Mouse (Mus musculus) T-helper 1 cell (primary cell): Measurements from ENCODE around the gene Bicc1.

Experiments used
- in situ Hi-C: fragments of 300-600 bp; cut with MboI, MseI; formaldehyde crosslinking; loops from one replicate; pipeline ENCODE4 v1.15.1; 2025; ENCODE audit warnings: high pct_unique_total_duplicates

Bicc1 gene

DNA sequence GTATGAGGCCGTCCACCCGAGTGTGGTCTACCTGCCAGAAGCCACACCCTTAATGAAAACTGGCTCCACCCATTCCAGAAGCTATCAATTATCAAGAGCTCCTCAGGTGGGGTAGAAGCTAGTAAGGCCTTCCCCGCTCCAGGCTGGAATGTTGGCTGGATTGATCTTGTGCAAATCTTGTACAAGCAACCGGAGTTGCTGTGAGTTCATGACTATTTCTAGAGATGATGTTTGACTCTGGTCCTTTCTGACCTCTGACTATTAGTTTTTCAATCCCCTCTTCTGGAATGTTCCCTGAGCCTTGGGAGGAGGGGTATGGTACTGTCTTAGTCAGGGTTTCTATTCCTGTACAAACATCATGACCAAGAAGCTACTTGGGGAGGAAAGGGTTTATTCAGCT lies 157.3 kb downstream of the Bicc1 start:
- in situ Hi-C loops: no loop called here

DNA sequence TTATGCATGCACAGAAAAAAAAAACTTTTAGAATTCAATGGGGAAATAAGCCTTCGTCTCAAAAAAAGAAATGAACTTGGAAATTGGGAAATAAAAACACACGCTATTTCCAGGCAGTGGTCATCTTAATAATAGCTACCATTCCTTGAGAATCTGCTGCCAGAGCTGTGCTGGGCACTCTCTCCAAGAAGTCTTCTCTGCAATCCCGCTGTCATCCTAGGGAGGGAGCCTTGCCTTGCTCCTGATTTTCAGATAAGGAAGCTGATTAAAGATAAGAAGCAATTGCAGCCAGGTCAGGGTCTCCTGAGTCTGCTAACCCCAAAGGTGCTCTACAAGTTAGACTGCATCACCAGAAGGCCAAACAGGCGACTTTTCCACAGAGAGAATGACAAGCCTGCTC lies 161.4 kb downstream of the Bicc1 start:
- in situ Hi-C loops: no loop called here

DNA sequence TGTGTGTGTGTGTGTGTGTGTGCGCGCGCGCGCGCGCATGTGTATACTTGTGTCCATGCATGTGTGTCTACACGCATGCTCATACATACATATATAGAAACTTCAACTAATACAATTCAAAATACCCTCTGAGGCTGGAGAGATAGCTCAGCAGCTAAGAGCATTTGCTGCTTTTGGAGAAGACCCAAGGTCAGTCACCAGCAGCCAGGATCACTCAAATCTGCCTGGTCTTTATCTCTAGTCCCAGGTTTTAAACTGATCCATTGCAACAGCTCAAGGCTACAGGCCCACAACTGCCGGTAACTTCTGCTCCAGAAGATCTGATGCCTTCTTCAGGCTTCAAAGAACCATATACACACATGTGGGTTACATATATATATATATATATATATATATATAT lies 163.4 kb downstream of the Bicc1 start:
- in situ Hi-C loops: no loop called here

DNA sequence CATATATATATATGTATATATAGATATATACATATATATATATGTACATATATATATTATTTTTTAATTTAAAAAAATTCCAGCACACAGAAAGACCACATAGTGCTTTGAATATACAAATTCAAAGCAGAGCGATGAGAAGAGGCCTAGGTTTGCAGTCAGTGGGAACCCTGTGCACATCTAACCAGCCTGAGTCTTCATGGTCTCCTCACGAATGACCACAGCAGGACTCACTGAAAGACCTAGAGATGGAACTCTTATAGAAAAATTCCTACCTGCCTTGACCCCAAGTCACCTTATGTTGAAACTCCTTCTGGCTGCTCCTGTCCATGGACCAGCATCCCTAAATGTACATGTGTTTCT lies 165.4 kb downstream of the Bicc1 start:
- in situ Hi-C loops: no loop called here

DNA sequence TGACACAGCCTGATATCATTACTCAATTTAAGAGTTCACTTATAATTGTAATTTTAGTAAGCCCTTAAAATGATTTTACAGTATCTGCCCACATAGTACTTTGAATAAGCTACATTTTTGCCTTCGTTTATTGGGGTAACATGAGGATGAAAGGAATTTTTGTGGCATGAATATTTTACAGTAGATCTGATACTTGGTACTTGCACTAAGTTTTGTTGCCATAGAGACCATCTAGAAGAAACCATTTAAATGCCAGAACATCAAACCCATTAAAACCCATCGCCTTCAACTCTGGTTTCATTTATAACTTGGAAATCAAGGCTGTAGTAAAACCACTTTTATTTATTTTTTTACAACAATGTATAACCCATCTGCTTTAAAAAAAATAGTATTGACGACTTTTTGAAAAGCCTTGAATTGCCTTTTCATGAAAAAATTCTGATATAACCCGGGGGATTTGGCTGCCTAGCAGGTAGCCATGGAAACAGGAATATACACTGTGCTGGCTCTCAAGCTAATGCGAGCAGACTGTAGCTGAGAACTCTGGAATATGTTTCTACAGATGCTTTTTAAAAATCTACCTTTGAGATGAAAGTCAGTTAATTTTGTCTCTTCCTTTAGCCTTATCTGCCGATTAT lies 165.9 kb downstream of the Bicc1 start:
- in situ Hi-C loops: no loop called here

DNA sequence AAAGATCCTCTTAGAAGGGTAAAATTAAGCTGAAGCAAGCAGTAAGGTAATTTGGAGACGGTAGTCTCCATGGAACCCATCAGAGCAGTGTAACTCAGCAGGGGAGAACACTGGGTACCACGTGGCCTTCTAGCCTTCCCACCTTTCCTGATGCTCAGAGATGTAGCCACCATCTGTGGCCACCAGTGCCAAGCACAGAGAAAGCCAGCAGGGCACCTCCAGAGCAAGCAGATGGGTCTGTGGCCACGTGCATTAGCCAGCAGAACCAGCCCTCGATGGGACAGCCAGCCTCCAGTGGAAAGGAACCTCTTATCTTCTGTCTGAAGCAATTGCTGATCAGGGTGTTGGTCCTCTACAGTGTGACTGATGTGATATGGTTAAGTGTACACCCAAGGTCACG lies 172.1 kb downstream of the Bicc1 start:
- in situ Hi-C loops: no loop called here

DNA sequence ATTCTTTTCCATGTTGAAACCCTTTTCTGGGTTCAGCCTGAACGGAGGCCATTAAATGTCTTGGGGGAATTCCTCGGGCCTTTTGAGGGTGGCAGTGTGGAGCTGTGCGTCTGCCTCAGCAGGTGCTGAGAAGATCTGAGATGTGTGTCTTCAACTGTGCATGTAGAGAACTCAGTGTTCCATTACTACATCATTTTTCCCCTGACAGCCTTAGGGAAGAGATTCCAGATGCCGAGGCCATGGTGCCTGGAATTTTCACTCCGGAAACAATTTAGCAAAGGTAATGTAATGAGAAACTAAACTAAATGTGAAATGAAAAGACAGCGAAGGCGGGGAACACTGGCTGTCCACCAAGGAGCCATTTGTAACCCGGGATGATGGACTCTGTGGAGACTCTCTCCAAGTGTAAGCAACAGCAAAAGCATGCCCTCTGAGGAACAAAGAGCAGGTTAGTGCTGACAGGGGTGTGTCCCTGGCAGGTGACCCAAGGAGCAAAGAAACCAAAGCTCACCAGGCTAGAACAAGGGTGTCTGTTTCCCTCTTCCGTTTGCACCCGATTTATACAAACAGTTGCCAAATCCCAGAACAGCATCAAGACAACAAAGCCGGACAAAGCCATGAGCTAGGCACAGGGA lies 176.3 kb downstream of the Bicc1 start:
- in situ Hi-C loops: no loop called here

DNA sequence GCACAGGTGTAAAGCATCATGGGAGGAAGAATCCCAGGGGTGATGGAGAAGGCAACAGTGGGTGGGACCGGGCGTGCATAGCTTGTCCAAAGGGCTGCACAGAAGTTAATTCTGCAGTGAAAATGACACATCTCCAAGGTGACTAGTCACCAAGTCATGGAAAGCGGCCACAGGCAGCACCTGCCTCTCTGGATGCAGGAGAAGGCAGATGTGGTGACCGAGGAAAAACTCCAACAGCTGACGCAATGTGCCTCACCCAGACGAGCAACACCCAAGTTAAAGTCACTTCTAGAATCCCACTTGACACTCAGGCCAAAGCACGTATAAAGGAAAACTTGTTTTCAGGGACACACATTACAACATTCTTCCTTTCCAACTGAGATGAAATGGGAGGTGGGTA lies 177.3 kb downstream of the Bicc1 start:
- in situ Hi-C loops: no loop called here

DNA sequence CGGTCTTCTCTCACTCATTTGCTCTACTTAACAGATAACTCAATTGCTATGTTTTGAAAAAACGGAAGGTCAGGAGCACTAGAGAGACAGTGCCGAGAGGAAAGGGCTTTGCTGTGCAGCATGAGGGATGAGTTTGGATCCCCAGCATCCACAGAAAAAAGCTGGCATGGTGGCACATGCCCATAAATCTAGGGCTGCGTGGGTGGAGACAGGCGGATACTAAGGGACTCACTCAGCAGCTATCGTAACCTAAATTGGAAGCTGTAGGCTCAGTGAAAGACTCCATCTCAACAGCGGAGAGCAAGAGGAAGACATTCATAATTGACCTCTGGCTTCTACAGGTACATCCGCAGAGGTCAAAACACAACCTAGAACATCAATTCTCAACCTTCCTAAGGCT lies 179.8 kb downstream of the Bicc1 start:
- in situ Hi-C loops: no loop called here

DNA sequence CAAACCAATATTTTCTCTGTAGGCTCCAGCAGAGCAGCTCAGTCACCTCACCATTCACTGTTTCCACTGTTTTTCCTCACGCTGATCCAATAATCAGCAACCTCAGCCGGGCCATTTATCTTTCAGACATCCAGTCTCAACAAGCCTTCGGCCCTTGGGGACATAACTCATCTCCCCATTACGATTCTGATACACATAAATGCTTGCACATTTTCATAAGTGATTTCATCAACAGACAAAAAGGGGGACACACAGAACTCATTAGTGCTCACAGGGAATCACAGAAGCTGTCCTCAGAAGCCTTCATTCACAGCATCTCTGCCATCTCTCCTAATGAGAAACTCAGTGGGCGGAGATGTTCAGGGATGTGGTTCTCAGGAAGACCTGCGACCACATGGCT lies 182.4 kb downstream of the Bicc1 start:
- in situ Hi-C loops: no loop called here

DNA sequence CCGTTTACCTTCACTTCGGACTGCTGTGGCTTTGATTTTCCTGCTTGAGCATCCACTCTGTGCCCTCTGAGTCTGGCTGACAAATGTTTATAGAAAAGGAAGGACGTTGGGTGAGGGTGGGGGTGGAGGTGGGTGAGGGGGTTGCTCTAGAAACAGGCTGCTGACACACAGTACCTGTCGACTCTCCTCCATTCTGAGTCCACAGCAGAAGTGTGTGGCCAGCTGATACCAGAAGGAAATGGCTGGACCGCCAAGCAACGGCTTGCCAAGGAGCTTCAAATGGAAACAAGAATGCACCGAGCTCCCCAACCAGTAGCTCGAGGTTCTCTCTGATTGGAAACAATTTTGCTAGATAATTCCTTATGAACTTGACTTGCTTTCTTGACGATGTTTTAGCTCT lies 182.9 kb downstream of the Bicc1 start:
- in situ Hi-C loops: no loop called here

DNA sequence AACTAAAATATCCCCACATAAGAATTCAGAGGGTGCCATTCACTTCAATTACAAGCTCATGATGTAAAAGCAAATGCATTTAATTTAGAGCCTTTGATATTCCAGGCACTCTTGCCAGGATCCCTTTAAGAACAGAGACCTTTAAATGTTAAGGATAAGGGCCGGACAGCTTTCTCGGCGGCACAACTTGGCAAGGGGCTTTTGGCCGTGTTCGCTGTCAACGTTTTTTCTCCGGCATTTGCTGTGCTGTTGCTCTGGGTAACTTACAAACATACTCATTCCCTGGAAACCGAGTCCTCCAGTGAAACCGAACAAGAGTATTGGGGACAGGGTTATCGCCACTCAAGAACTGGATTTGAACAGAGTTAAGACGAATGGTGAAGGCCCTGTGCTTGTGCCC lies 188.3 kb downstream of the Bicc1 start:
- in situ Hi-C loops: no loop called here

DNA sequence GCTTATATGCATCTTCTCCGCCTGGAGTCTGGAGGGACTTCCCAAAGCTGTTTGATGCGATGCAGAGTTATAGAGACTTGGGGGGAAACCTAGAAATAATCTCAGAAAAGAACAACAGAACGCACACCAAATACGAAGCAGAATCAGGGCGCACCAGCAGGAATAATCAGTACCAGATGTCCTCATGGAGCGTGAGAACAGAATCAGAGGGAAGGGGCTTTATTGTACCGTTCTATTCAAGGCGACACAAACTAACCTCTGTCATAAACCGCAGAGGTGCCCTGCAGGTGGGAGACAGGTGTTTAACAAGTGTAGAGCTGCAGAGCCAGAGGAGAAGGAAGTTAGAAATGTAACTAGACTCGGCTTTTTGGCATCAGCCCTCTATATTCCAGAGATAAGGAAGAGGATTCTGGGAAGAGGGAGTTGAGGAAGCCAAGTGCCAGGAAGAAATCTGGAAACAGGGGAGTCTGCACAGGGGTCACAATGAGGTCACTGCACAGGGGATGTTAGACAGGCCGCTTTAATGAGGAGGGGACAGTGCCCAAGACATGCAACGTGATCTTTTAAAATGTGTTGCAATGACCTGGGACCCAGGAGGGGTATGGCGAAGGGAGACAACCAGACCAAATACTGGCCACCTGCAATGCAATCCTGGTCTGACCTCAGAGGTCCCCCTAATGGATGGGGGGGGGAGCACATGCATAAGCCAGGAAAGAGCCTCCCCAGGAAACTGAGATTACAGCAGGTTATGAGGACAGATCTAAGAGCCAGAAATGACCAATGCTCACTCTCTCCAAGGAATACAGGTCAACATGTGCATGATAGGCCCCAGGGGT lies 190.4 kb downstream of the Bicc1 start:
- in situ Hi-C loops: loop anchor here (10.0 kb wide), 1 partner anchor 654 kb away; no protein-coding TSS in a partner anchor

DNA sequence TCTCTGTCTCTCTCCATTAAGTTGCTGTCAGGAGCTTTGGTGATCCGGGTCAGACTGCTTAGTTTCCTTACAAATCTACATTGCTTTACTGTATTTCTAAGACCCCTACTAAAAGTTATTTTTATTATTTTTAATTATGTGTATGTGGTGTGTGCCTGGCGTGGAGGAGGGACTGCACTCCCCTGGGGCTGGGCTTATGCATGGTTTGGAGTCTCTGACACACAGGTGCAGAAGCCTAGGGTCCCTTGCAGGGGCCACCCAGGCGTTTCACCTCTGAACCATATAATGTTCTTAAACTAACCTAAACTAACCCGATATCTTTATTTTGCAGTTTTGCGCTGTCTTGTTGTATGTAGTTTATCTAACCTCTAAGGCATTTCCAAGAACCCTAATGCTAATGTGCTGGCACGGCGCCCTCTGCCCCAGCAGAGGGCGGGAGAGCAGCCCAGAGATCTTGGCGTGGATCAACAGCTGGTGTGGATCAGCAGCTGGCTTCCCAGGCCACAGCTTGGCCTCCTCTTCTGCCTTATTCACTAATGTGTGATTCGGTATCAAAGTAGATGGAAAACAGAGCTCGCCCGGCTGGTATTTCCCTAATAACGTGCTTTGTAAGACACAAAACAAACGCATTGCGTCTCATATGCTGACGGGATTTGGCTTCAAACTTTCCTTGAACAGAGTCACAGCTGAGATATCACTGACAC lies 192.7 kb downstream of the Bicc1 start:
- in situ Hi-C loops: loop anchor here (10.0 kb wide), 1 partner anchor 652 kb away; no protein-coding TSS in a partner anchor

DNA sequence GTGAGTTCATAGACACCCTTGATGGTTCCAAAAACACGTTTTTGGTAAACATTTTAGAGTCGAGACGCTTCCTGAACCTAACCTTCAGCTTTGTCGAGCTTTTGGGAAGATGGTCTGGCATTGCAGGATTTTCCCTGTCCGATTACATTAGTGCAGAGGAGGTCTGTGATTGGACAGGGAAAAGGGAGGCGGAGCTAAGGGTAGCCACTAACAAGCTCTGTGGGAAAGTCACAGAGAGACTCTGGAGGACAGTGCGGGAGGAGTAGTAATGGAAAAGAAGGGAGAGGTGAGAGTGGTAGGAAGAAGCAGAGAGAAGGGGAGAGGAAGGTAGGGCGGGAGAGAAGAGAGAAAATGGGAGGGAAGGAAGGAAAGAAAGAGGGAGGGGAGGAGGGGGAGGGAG lies 194.8 kb downstream of the Bicc1 start:
- in situ Hi-C loops: loop anchor here (10.0 kb wide), 1 partner anchor 650 kb away; no protein-coding TSS in a partner anchor

DNA sequence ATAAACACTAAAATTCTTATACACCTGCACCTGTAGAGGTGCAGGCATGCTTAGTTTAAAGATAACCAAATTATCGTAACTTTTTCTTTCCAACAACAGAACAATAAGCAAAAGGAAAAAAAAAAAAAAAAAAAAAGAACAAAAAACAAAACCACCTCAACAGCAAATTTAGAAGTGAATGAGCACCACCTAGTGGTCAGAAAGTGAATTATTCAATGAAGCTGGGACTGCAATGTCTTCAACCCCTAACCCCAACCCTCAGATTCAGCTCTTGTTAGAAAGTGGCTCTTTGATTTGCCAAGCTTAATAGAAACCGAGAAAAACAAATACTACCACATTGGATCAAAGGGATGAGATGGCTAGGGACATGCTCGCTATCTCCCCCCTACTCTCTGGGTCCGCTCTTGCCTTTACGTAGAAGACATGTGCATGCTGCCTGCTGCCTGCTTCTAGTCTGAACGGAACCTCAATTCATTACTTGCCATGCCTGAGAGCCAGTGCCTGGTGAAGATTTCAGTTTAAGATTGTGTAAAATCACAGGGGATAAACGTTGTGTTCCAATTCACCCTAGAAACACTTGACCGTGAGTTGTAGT lies 195.8 kb downstream of the Bicc1 start:
- in situ Hi-C loops: loop anchor here (10.0 kb wide), 1 partner anchor 649 kb away; no protein-coding TSS in a partner anchor

DNA sequence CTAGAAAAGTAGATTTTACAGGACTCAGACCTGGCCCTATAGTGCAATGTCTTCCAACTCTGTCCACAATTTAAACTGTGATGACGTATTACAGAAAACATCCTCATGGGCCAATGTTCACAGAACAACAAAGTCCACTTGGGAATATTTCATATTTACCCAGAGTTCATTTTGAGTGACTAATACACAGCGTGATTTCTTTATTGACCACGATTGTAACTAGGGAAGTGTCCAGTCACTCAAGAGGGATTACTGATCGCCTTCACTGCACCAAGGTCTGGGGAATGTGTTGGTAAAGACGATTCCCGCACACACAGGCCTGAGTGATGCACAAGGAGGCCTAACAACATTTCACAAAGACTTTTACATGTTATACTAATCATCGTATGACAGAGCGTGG lies 197.9 kb downstream of the Bicc1 start:
- in situ Hi-C loops: loop anchor here (10.0 kb wide), 1 partner anchor 647 kb away; no protein-coding TSS in a partner anchor

DNA sequence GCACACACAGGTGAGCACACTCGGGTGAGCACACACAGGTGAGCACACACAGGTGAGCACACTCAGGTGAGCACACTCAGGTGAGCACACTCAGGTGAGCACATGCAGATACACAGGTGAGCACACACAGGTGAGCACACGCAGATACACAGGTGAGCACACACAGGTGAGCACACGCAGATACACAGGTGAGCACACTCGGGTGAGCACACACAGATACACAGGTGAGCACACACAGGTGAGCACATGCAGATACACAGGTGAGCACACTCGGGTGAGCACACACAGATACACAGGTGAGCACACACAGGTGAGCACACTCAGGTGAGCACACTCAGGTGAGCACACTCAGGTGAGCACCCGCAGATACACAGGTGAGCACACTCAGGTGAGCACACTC lies 199.1 kb downstream of the Bicc1 start:
- in situ Hi-C loops: loop anchor here (10.0 kb wide), 1 partner anchor 646 kb away; no protein-coding TSS in a partner anchor

DNA sequence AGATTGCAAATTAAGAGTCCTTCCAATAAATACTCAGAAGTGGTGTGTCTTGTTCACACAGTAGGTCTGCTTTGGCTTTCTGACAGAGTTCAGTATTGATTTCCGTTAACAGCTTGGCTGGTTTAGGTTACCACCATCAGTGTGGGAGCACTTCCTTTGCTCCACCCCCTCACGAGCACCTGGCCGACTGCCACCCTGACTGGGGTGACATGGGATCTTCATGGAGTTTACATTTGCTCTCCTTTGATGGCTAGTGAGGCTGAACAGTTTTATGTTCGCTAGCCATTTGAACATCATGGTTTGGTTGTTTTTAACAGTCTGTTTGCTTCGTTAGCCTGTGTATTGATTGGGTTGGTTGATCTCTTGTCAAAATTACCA lies 206.7 kb downstream of the Bicc1 start:
- in situ Hi-C loops: no loop called here

DNA sequence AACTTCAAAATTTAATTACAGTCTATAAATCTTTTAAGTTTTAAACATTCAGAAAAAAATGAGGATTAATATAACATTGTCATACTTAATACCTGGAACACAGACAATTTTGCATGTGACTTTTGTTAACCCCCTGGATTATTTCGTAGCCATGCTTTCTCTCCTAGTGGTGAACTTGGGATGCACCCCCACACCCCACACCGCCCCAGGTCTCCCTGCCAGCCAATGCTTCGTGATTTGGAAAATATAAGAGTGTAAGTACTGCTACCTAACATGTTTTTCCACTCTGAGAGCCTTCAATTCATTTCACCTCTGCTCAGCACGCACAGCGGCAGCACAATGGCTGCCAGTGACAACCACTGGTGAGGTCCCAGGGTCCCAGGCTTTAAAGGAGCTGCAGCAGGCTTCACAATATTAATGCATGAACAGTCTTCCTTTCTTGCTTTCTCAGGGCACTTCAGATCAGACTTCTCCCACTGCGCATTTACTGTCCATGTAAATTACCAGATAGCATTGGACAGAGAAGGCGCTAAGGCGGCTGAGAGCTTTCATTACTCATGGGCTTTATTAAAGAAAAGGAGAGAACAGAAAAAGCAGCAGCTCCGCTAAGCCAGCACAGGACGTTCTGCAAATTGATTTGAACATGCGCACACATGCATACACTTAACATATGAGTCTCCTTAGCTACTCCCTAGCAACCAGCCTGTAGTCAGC lies 207.3 kb downstream of the Bicc1 start:
- in situ Hi-C loops: no loop called here

DNA sequence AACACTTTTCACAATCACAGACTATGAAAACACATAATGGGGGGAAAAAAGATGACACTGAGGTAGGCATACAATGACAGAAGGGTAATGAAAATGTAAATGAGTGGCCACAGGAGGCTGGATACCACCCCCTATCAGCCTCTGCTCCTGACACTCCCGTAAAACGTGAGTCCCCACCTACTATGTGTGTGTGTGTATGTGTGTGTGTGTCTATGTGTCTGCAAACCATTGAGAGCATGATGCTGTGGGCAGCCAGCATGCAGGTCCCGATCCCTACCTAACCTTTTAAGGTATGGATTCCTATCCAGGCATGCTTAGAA lies 209.4 kb downstream of the Bicc1 start:
- in situ Hi-C loops: no loop called here
